ENCODE assay signal across 5 mouse cellular contexts in genomic region chr17:73282702-73283101, GRCm38 (mm10).
DNase-seq lines count a peak whose midpoint lies in the region; ATAC-seq and TF ChIP-seq lines count a peak whose summit lies in the region.
"Not testable (repeated sequence)": the region's sequence is repeated elsewhere in the genome, so short reads cannot be mapped to it uniquely, and the experiment has no call there.

No protein-coding gene starts in this region.

- not testable (repeated sequence) for DNase-seq in CH12.LX (ENCODE audit: extremely low read depth); stomach, postnatal 0 days (ENCODE audit: low spot score)
- peak; percentile 54 for DNase-seq in midbrain, embryonic 11.5 days (ENCODE audit: low spot score, missing footprints)

- H3K4me2 ChIP-seq in CH12.LX (ENCODE audit: insufficient read depth, low read depth, poor library complexity, severe bottlenecking); intestine, embryonic 15.5 days (replicated peaks); intestine, postnatal 0 days (replicated peaks; ENCODE audit: low read depth); midbrain, embryonic 11.5 days; stomach, postnatal 0 days (replicated peaks; ENCODE audit: low read depth): not testable (repeated sequence)

- not testable (repeated sequence) for TF ChIP-seq EP300 in CH12.LX (IDR thresholded peaks at IDR 0.05; ENCODE audit: low read length); stomach, postnatal 0 days (optimal IDR thresholded peaks at IDR 0.05)

- TF ChIP-seq CTCF in CH12.LX (conservative IDR thresholded peaks at IDR 0.05 in 1 of 2, IDR thresholded peaks at IDR 0.05 in 1 of 2; ENCODE audit: low read depth in 2 of 2, low read length in 2 of 2); intestine, postnatal 0 days (IDR thresholded peaks at IDR 0.05; ENCODE audit: low read depth); stomach, postnatal 0 days (IDR thresholded peaks at IDR 0.05; ENCODE audit: low read depth): not testable (repeated sequence)

- dilution Hi-C loops in CH12.LX (cut with MboI; ENCODE audit: extremely low pct_ligation_motif_present, extremely low pct_unique_long_range_greater_than_20kb, low sequenced_read_pairs) = not testable (repeated sequence)

- H3K4me3 ChIP-seq in CH12.LX (replicated peaks in 1 of 3; ENCODE audit: low read depth in 2 of 3, low read length in 2 of 3, poor library complexity in 1 of 3); intestine, embryonic 15.5 days (replicated peaks); intestine, postnatal 0 days (ENCODE audit: low read depth, low read length); midbrain, embryonic 11.5 days (ENCODE audit: low read depth, low read length); stomach, postnatal 0 days (ENCODE audit: low read depth, low read length): not testable (repeated sequence)

- ATAC-seq in intestine, embryonic 15.5 days = peak; percentile 92
- ATAC-seq in intestine, postnatal 0 days = peak; percentile 75
- ATAC-seq in midbrain, embryonic 11.5 days (ENCODE audit: low FRiP score) = not testable (repeated sequence)
- ATAC-seq in stomach, postnatal 0 days (ENCODE audit: low FRiP score, low TSS enrichment) = peak; percentile 74

- not testable (repeated sequence) for H3K79me2 ChIP-seq in CH12.LX (replicated peaks; ENCODE audit: control insufficient read depth, extremely low read depth, insufficient read depth, poor library complexity, severe bottlenecking)

- H3K27me3 ChIP-seq in CH12.LX (replicated peaks); intestine, embryonic 15.5 days (replicated peaks); intestine, postnatal 0 days (replicated peaks; ENCODE audit: control insufficient read depth, insufficient read depth, low read length); midbrain, embryonic 11.5 days (ENCODE audit: control insufficient read depth, insufficient read depth, low read length); stomach, postnatal 0 days (ENCODE audit: control insufficient read depth, insufficient read depth, low read length): not testable (repeated sequence)

- not testable (repeated sequence) for TF ChIP-seq POLR2A in CH12.LX (IDR thresholded peaks at IDR 0.05; ENCODE audit: low read depth, low read length)

- H3K36me3 ChIP-seq in CH12.LX (replicated peaks in 1 of 2; ENCODE audit: control insufficient read depth in 1 of 2, insufficient read depth in 1 of 2, low read length in 1 of 2); intestine, embryonic 15.5 days; intestine, postnatal 0 days (ENCODE audit: control insufficient read depth, insufficient read depth); midbrain, embryonic 11.5 days (ENCODE audit: control insufficient read depth, insufficient read depth, low read length); stomach, postnatal 0 days (ENCODE audit: control insufficient read depth, insufficient read depth, low read length): not testable (repeated sequence)

- in situ Hi-C loops in CH12.LX (cut with MboI; ENCODE audit: low pct_ligation_motif_present, low pct_unique_long_range_greater_than_20kb, low sequenced_read_pairs) = loop anchor here (5.0 kb wide), 1 partner anchor 90 kb away; no protein-coding TSS in a partner anchor

- peaks cover 12 to 37% of the 10 kb centered on the region in 2 experiments for H3K4me1 ChIP-seq in CH12.LX (ENCODE audit: control insufficient read depth in 1 of 2, insufficient read depth in 2 of 2)
- H3K4me1 ChIP-seq in intestine, embryonic 15.5 days (replicated peaks); intestine, postnatal 0 days (replicated peaks; ENCODE audit: control insufficient read depth, insufficient read depth, low read length); midbrain, embryonic 11.5 days (ENCODE audit: control insufficient read depth, insufficient read depth, low read length); stomach, postnatal 0 days (replicated peaks; ENCODE audit: control insufficient read depth, insufficient read depth): not testable (repeated sequence)

- TF ChIP-seq RAD21 in CH12.LX (IDR thresholded peaks at IDR 0.05; ENCODE audit: low read depth, low read length) = not testable (repeated sequence)

- WGBS in intestine, embryonic 15.5 days = 32% methylated on average over 6 of the region's 6 CpGs
- 15% methylated on average over 6 of the region's 6 CpGs for WGBS in intestine, postnatal 0 days
- WGBS in midbrain, embryonic 11.5 days = 70% methylated on average over 6 of the region's 6 CpGs
- 35% methylated on average over 6 of the region's 6 CpGs for WGBS in stomach, postnatal 0 days

- H3K9me3 ChIP-seq in CH12.LX (replicated peaks; ENCODE audit: low read length); intestine, embryonic 15.5 days; intestine, postnatal 0 days (ENCODE audit: control insufficient read depth); midbrain, embryonic 11.5 days (ENCODE audit: control insufficient read depth, low read length); stomach, postnatal 0 days (ENCODE audit: control insufficient read depth, low read length): not testable (repeated sequence)

- not testable (repeated sequence) for H3K27ac ChIP-seq in CH12.LX (ENCODE audit: insufficient read depth, low read depth); intestine, embryonic 15.5 days; intestine, postnatal 0 days (ENCODE audit: low read depth, low read length); midbrain, embryonic 11.5 days (ENCODE audit: low read depth, low read length); stomach, postnatal 0 days (replicated peaks)

- H3K9ac ChIP-seq in CH12.LX (ENCODE audit: insufficient read depth, low read depth); intestine, embryonic 15.5 days; intestine, postnatal 0 days (ENCODE audit: low read depth, low read length); midbrain, embryonic 11.5 days (ENCODE audit: low read length); stomach, postnatal 0 days (ENCODE audit: low read length): not testable (repeated sequence)

TF ChIP-seq in CH12.LX, 34 proteins besides CTCF, POLR2A, EP300 and RAD21:
- peak; percentile 45 for TF ChIP-seq USF1 (IDR thresholded peaks at IDR 0.05; ENCODE audit: low read depth, low read length)
- TF ChIP-seq MAX (IDR thresholded peaks at IDR 0.05; ENCODE audit: low read length) = 0 out of 2 replicates have a peak, but pooled peaks have one; percentile 15
